Mouse (Mus musculus) heart, embryonic 15.5 days (tissue): Measurements from ENCODE around the gene Txnrd1. TPM values are rescaled to one million over a fixed set of nuclear protein-coding genes. Genes with fewer than 3 reads are reported as not detected.

Source experiments
- ATAC-seq: fragments of 200-750 bp; cut with Nextera tagmentation; replicated peaks from 2 replicates; pipeline ENCODE4 v1.8.0; 2017; ENCODE audit warnings: low read depth, moderate TSS enrichment; ENCODE audit not compliant: insufficient number of reproducible peaks, insufficient read depth, low FRiP score
- H3K27ac ChIP-seq: fragments of 300-500 bp; sonication (generic); 2 replicates; pipeline ENCODE4 v1.5.1; 2015; ENCODE audit warnings: mild to moderate bottlenecking, inconsistent platforms
- H3K27me3 ChIP-seq: fragments of 300-500 bp; sonication (generic); 2 replicates; pipeline ENCODE4 v1.6.1; 2015; ENCODE audit warnings: inconsistent platforms
- H3K36me3 ChIP-seq: fragments of 300-500 bp; sonication (generic); 2 replicates; pipeline ENCODE4 v1.6.1; 2015; ENCODE audit warnings: mild to moderate bottlenecking, inconsistent platforms
- H3K4me1 ChIP-seq: fragments of 300-500 bp; sonication (generic); replicated peaks from 2 replicates; pipeline ENCODE4 v1.6.1; 2015; ENCODE audit warnings: inconsistent platforms
- H3K4me2 ChIP-seq: fragments of 300-500 bp; sonication (generic); 2 replicates; pipeline ENCODE4 v1.6.1; 2015; ENCODE audit warnings: inconsistent platforms, mild to moderate bottlenecking, moderate library complexity
- H3K4me3 ChIP-seq: fragments of 300-500 bp; sonication (generic); 2 replicates; pipeline ENCODE4 v1.5.1; 2015; ENCODE audit warnings: mild to moderate bottlenecking, inconsistent platforms
- H3K9ac ChIP-seq: fragments of 300-500 bp; sonication (generic); 2 replicates; pipeline ENCODE4 v1.6.1; 2015; ENCODE audit warnings: mild to moderate bottlenecking, inconsistent platforms
- H3K9me3 ChIP-seq: fragments of 300-500 bp; sonication (generic); replicated peaks from 2 replicates; pipeline ENCODE4 v1.6.1; 2016; ENCODE audit warnings: inconsistent platforms
- WGBS: fragments of 180-500 bp; shearing (Covaris S2); methylation state at CpG from one replicate; pipeline ENCODE4 v1.1.7; 2015; ENCODE audit warnings: mixed read lengths; 5-methylcytosine and 5-hydroxymethylcytosine counted together
- polyA plus RNA-seq: library from polyadenylated mRNA; unstranded; fragments of >200 nt; fragmentation: Nextera tagmentation; extraction: Ambion mirVana; gene quantifications from 2 replicates; pipeline ENCODE4 v1.2.1, GENCODE M21; 2015

Txnrd1 gene
- polyA plus RNA-seq = 53.6 and 64.9 TPM in 2 replicates

- Histone ChIP-seq H3K27me3 (no peaks in the 10 kb centered on the region), H3K9me3 (no peaks in the 10 kb centered on the region), H3K9ac (no peak within 1 kb of the TSS), H3K4me2 (no peak within 1 kb of the TSS), H3K4me3 (no peak within 1 kb of the TSS), H3K4me1 (no peaks in the 10 kb centered on the region), H3K36me3 (no peaks in the 10 kb centered on the region), H3K27ac (no peak within 1 kb of the TSS)
- WGBS = 61% methylated on average over 9 of the region's 9 CpGs
- ATAC-seq = no peak
These were observed at the start of gene Txnrd1 for GRCm38 (mm10) chr10:82833926-82834325. Txnrd1 (plus strand) TSS chr10:82833951.

DNA sequence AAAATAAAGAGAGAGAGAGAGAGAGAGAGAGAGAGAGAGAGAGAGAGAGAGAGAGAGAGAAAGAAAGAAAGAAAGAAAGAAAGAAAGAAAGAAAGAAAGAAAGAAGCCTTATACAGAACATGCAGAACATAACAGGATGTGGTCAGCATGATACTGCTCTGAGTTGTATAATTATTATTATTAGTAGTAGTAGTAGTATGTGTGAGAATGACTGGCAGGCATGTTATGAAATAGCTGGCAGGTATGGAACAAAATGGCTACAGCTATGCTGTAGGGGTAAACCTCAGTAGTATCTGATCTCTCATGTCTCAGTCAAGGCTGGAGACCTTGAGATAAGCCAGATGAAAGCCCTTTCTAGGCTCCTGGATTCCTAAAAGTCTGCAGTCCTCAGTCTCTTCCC lies 44.6 kb upstream of the Txnrd1 start:
- no peak overlapping the region for H3K4me3 ChIP-seq
- no peak for ATAC-seq
- no peaks in the 10 kb centered on the region for H3K27me3 ChIP-seq
- H3K4me2 ChIP-seq = no peak overlapping the region
- no peak overlapping the region for H3K27ac ChIP-seq
- H3K9ac ChIP-seq = no peak overlapping the region
- H3K4me1 ChIP-seq = no peaks in the 10 kb centered on the region
- H3K9me3 ChIP-seq = no peaks in the 10 kb centered on the region
- no peaks in the 10 kb centered on the region for H3K36me3 ChIP-seq

- no peak overlapping the region for H3K4me3 ChIP-seq
- no peak overlapping the region for H3K9ac ChIP-seq
- no peak for ATAC-seq
- WGBS = 80% methylated on average over 5 of the region's 5 CpGs
- H3K27me3 ChIP-seq = no peaks in the 10 kb centered on the region
- no peak overlapping the region for H3K27ac ChIP-seq
- no peak overlapping the region for H3K4me2 ChIP-seq
- no peaks in the 10 kb centered on the region for H3K36me3 ChIP-seq
- H3K4me1 ChIP-seq = peaks cover 7% of the 10 kb centered on the region
- no peaks in the 10 kb centered on the region for H3K9me3 ChIP-seq
These were observed 43.2 kb upstream of the Txnrd1 start for GRCm38 (mm10) chr10:82790504-82790903.

DNA sequence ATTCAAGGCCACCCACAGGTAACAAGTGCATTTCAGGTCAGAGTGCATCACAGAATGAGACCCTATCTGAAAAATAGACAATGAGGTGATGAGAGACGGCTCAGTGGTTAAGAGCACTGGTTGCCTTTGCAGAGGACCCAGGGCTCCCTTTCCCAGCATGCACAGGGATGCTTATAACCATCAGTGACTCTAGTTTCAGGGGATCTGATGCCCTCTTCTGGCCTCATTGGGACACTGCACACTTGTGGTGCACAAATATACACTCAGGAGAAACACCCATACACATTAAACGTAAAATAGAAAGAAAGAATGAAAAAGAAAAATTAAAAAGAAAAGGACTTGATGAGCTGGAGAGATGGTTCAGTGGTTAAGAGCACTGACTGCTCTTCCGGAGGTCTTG lies 42.0 kb upstream of the Txnrd1 start:
- no peak overlapping the region for H3K4me3 ChIP-seq
- H3K9ac ChIP-seq = no peak overlapping the region
- no peak overlapping the region for H3K4me2 ChIP-seq
- no peak for ATAC-seq
- H3K27me3 ChIP-seq = no peaks in the 10 kb centered on the region
- H3K27ac ChIP-seq = no peak overlapping the region
- 89% methylated on average over 3 of the region's 3 CpGs for WGBS
- H3K4me1 ChIP-seq = peaks cover 14% of the 10 kb centered on the region
- no peaks in the 10 kb centered on the region for H3K9me3 ChIP-seq
- no peaks in the 10 kb centered on the region for H3K36me3 ChIP-seq

GRCm38 (mm10) chr10:82792311-82792710 lies 41.4 kb upstream of the Txnrd1 start:
- peaks cover 14% of the 10 kb centered on the region for H3K4me1 ChIP-seq
- ATAC-seq = no peak
- H3K9ac ChIP-seq = no peak overlapping the region
- H3K27ac ChIP-seq = no peak overlapping the region
- no peak overlapping the region for H3K4me3 ChIP-seq
- H3K9me3 ChIP-seq = no peaks in the 10 kb centered on the region
- H3K36me3 ChIP-seq = no peaks in the 10 kb centered on the region
- H3K27me3 ChIP-seq = no peaks in the 10 kb centered on the region
- no peak overlapping the region for H3K4me2 ChIP-seq
- WGBS = 65% methylated on average over 2 of the region's 2 CpGs

DNA sequence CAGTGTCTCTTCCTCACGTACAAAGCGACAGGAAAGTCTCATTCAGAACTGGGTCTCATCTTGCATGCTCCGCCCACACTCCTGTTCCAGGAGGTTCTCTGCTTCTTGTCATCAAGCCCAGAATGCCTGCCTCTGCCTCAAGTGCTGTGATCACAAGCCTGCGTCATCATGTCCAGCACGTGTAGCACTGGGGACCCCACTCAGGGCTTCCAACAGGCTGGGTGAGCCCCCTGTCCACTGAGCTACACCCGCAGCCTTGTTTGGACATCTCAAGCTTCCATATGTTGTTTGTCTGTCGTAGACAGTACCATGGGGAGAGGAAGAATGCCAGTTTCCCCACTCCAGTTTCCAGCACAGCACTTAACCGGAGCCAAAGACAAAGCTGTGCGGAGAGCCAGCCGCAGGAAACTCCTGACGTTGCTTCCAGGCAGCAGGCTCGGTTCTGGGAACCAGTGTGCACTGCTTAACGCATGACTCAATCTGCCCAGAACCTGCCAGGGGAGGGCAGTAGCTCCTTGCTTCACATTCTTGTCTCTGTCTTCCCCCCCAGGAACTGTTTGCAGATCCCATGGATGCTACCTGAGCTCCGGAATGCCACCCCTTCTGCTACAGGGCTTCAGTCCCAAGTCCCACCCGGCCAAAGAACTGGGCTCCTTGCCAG lies 38.5 kb upstream of the Txnrd1 start:
- H3K4me2 ChIP-seq = peak overlapping the region; percentile 52
- H3K9me3 ChIP-seq = no peaks in the 10 kb centered on the region
- no peaks in the 10 kb centered on the region for H3K36me3 ChIP-seq
- 14% methylated on average over 15 of the region's 15 CpGs for WGBS
- peak overlapping the region; percentile 16 for H3K4me3 ChIP-seq
- H3K27me3 ChIP-seq = no peaks in the 10 kb centered on the region
- H3K4me1 ChIP-seq = peaks cover 14% of the 10 kb centered on the region
- peak; percentile 65 for ATAC-seq
- peak overlapping the region; percentile 12; the same call in 1 of the 2 replicates for H3K9ac ChIP-seq
- peak overlapping the region; percentile 50 for H3K27ac ChIP-seq

GRCm38 (mm10) chr10:82795767-82796166 lies 38.0 kb upstream of the Txnrd1 start:
- peaks cover 14% of the 10 kb centered on the region for H3K4me1 ChIP-seq
- no peak overlapping the region for H3K9ac ChIP-seq
- no peaks in the 10 kb centered on the region for H3K9me3 ChIP-seq
- no peak for ATAC-seq
- H3K36me3 ChIP-seq = no peaks in the 10 kb centered on the region
- peak overlapping the region; percentile 16; the same call in 1 of the 2 replicates for H3K4me3 ChIP-seq
- WGBS = 31% methylated on average over 8 of the region's 8 CpGs
- no peaks in the 10 kb centered on the region for H3K27me3 ChIP-seq
- H3K27ac ChIP-seq = no peak overlapping the region
- peak overlapping the region; percentile 52 for H3K4me2 ChIP-seq

GRCm38 (mm10) chr10:82796471-82797118 lies 37.2 kb upstream of the Txnrd1 start:
- Histone ChIP-seq H3K4me3 (no peak overlapping the region), H3K9ac (no peak overlapping the region), H3K27ac (0 out of 2 replicates have a peak overlapping the region, but pooled peaks have one; percentile 31), H3K27me3 (no peaks in the 10 kb centered on the region), H3K4me1 (peaks cover 14% of the 10 kb centered on the region), H3K9me3 (no peaks in the 10 kb centered on the region), H3K36me3 (no peaks in the 10 kb centered on the region), H3K4me2 (no peak overlapping the region)
- 41% methylated on average over 12 of the region's 12 CpGs for WGBS
- no peak for ATAC-seq

DNA sequence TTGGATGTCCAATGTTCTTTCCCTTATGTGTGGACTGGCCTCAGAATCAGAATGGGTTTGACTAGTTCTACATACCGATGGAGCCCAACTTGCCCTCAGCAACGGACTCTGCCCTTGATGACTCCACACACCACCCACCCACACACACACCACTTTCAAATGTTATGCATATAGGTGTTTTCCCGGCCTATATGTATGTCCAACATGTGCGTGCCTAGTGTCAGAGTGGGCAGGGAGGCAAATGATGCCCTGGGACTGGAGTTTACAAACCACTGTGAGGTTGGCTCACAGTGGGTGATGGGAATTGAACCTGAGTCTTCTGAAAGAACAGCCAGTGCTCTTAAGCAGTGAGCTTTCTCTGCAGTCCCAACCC lies 36.6 kb upstream of the Txnrd1 start:
- no peak for ATAC-seq
- no peak overlapping the region for H3K4me2 ChIP-seq
- H3K4me3 ChIP-seq = no peak overlapping the region
- no peaks in the 10 kb centered on the region for H3K27me3 ChIP-seq
- no peaks in the 10 kb centered on the region for H3K36me3 ChIP-seq
- no peak overlapping the region for H3K9ac ChIP-seq
- peaks cover 14% of the 10 kb centered on the region for H3K4me1 ChIP-seq
- no peaks in the 10 kb centered on the region for H3K9me3 ChIP-seq
- no peak overlapping the region for H3K27ac ChIP-seq
- 78% methylated on average over 4 of the region's 4 CpGs for WGBS

- 37% methylated on average over 11 of the region's 11 CpGs for WGBS
- ATAC-seq = no peak
These were observed 35.3 kb upstream of the Txnrd1 start for GRCm38 (mm10) chr10:82798312-82798933.

GRCm38 (mm10) chr10:82800094-82800493 lies 33.7 kb upstream of the Txnrd1 start:
- H3K4me1 ChIP-seq = peaks cover 11% of the 10 kb centered on the region
- no peaks in the 10 kb centered on the region for H3K27me3 ChIP-seq
- no peaks in the 10 kb centered on the region for H3K9me3 ChIP-seq
- no peak overlapping the region for H3K27ac ChIP-seq
- no peak overlapping the region for H3K4me3 ChIP-seq
- 72% methylated on average over 5 of the region's 5 CpGs for whole genome bisulfite sequencing
- no peak for ATAC-seq
- H3K4me2 ChIP-seq = no peak overlapping the region
- H3K9ac ChIP-seq = no peak overlapping the region
- no peaks in the 10 kb centered on the region for H3K36me3 ChIP-seq

More at GRCm38 (mm10) chr10:82798312-82798933, 35.3 kb upstream of the Txnrd1 start:
- no peaks in the 10 kb centered on the region for H3K9me3 ChIP-seq
- no peak overlapping the region for H3K4me3 ChIP-seq
- no peak overlapping the region for H3K9ac ChIP-seq
- H3K4me2 ChIP-seq = no peak overlapping the region
- H3K4me1 ChIP-seq = peaks cover 14% of the 10 kb centered on the region
- H3K36me3 ChIP-seq = no peaks in the 10 kb centered on the region
- no peak overlapping the region for H3K27ac ChIP-seq
- H3K27me3 ChIP-seq = no peaks in the 10 kb centered on the region
